Mouse (Mus musculus): ENCODE results near the gene Plek2. TPM values are rescaled to one million over a fixed set of nuclear protein-coding genes. Genes with fewer than 3 reads are reported as not detected.

The Plek2 gene
- polyA plus RNA-seq, 1 experiment: 0.54 TPM

- Histone ChIP-seq H3K4me1 (ENCODE audit: control insufficient read depth, insufficient read depth, insufficient read length) (peaks cover 2% of the 10 kb centered on the region; the same call in 1 of the 2 replicates), H3K27me3 (ENCODE audit: control insufficient read depth, insufficient read depth, low read length) (no peaks in the 10 kb centered on the region), H3K36me3 (ENCODE audit: control insufficient read depth, insufficient read depth, low read length) (no peaks in the 10 kb centered on the region), H3K4me3 (ENCODE audit: extremely low read depth, insufficient read depth, insufficient read length) (no peak overlapping the region), H3K27ac (ENCODE audit: insufficient read depth, low read length) (no peak overlapping the region)
- TF ChIP-seq POLR2A (IDR thresholded peaks at IDR 0.05; ENCODE audit: low read depth, low read length): no peak
- no peak for TF ChIP-seq CTCF (IDR thresholded peaks at IDR 0.05; ENCODE audit: extremely low read depth, insufficient read depth, insufficient read length, insufficient replicate concordance)
- DNase-seq (ENCODE audit: low read depth in 1 of 2, low spot score in 2 of 2): no peak
- 64% methylated on average over 3 of the region's 3 CpGs for WGBS
Measured at GRCm38 (mm10) chr12:78922058-78922457, 15.3 kb upstream of the Plek2 start.

- WGBS: 86% methylated on average over 4 of the region's 4 CpGs
- no peaks in the 10 kb centered on the region for H3K36me3 ChIP-seq (ENCODE audit: control insufficient read depth, insufficient read depth, low read length)
Measured at GRCm38 (mm10) chr12:78921421-78921820, 14.7 kb upstream of the Plek2 start.

GRCm38 (mm10) chr12:78919079-78919712 lies 12.4 kb upstream of the Plek2 start:
- TF ChIP-seq POLR2A (IDR thresholded peaks at IDR 0.05; ENCODE audit: low read depth, low read length) (no peak), CTCF (IDR thresholded peaks at IDR 0.05; ENCODE audit: extremely low read depth, insufficient read depth, insufficient read length, insufficient replicate concordance) (peak; percentile 56; the same call in 1 of the 2 replicates)
- Histone ChIP-seq H3K4me1 (ENCODE audit: control insufficient read depth, insufficient read depth, insufficient read length) (peaks cover 2% of the 10 kb centered on the region; the same call in 1 of the 2 replicates), H3K27me3 (ENCODE audit: control insufficient read depth, insufficient read depth, low read length) (no peaks in the 10 kb centered on the region), H3K36me3 (ENCODE audit: control insufficient read depth, insufficient read depth, low read length) (no peaks in the 10 kb centered on the region), H3K4me3 (ENCODE audit: extremely low read depth, insufficient read depth, insufficient read length) (no peak overlapping the region), H3K27ac (ENCODE audit: insufficient read depth, low read length) (no peak overlapping the region)
- peak; percentile 52 to 76 for DNase-seq (ENCODE audit: low read depth in 1 of 2, low spot score in 2 of 2)
- 24% methylated on average over 16 of the region's 16 CpGs for WGBS

More at GRCm38 (mm10) chr12:78921421-78921820, 14.7 kb upstream of the Plek2 start:
- H3K27ac ChIP-seq (ENCODE audit: insufficient read depth, low read length): no peak overlapping the region
- no peak for TF ChIP-seq POLR2A (IDR thresholded peaks at IDR 0.05; ENCODE audit: low read depth, low read length)
- no peak for TF ChIP-seq CTCF (IDR thresholded peaks at IDR 0.05; ENCODE audit: extremely low read depth, insufficient read depth, insufficient read length, insufficient replicate concordance)
- no peak overlapping the region for H3K4me3 ChIP-seq (ENCODE audit: extremely low read depth, insufficient read depth, insufficient read length)
- no peak for DNase-seq (ENCODE audit: low read depth in 1 of 2, low spot score in 2 of 2)
- H3K27me3 ChIP-seq (ENCODE audit: control insufficient read depth, insufficient read depth, low read length): no peaks in the 10 kb centered on the region
- H3K4me1 ChIP-seq (ENCODE audit: control insufficient read depth, insufficient read depth, insufficient read length): peaks cover 2% of the 10 kb centered on the region; the same call in 1 of the 2 replicates

GRCm38 (mm10) chr12:78918227-78919078 lies 11.7 kb upstream of the Plek2 start:
- TF ChIP-seq CTCF (IDR thresholded peaks at IDR 0.05; ENCODE audit: extremely low read depth, insufficient read depth, insufficient read length, insufficient replicate concordance) (peak; percentile 83; the same call in 1 of the 2 replicates), POLR2A (IDR thresholded peaks at IDR 0.05; ENCODE audit: low read depth, low read length) (no peak)
- H3K4me1 ChIP-seq (ENCODE audit: control insufficient read depth, insufficient read depth, insufficient read length): peaks cover 2% of the 10 kb centered on the region; the same call in 1 of the 2 replicates
- WGBS: 17% methylated on average over 11 of the region's 11 CpGs
- DNase-seq (ENCODE audit: low read depth in 1 of 2, low spot score in 2 of 2): peak; percentile 83
- H3K27ac ChIP-seq (ENCODE audit: insufficient read depth, low read length): no peak overlapping the region
- H3K36me3 ChIP-seq (ENCODE audit: control insufficient read depth, insufficient read depth, low read length): no peaks in the 10 kb centered on the region
- no peaks in the 10 kb centered on the region for H3K27me3 ChIP-seq (ENCODE audit: control insufficient read depth, insufficient read depth, low read length)
- no peak overlapping the region for H3K4me3 ChIP-seq (ENCODE audit: extremely low read depth, insufficient read depth, insufficient read length)

DNA sequence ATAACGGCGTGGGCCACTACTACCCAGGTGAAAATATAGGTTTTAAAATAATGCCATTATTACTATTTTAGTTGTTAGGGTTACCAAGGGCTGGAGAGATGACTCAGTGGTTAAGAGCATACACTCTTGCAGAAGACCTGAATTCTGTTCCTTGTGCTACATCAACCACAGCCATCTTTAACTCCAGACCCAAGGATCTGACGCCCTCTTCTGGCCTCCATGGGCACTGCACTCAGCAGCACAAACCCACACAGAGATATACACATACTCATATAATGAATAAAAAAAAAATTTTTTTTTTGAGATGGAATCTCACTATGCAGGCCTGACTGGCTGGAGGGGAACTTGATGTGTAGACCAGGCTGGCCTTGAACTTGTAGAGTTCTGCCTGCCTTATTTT lies 9.5 kb upstream of the Plek2 start:
- Histone ChIP-seq H3K4me1 (ENCODE audit: control insufficient read depth, insufficient read depth, insufficient read length) (peaks cover 2% of the 10 kb centered on the region; the same call in 1 of the 2 replicates), H3K27me3 (ENCODE audit: control insufficient read depth, insufficient read depth, low read length) (peaks cover 11% of the 10 kb centered on the region), H3K4me3 (ENCODE audit: extremely low read depth, insufficient read depth, insufficient read length) (no peak overlapping the region), H3K27ac (ENCODE audit: insufficient read depth, low read length) (no peak overlapping the region), H3K36me3 (ENCODE audit: control insufficient read depth, insufficient read depth, low read length) (no peaks in the 10 kb centered on the region)
- TF ChIP-seq POLR2A (IDR thresholded peaks at IDR 0.05; ENCODE audit: low read depth, low read length) (no peak), CTCF (IDR thresholded peaks at IDR 0.05; ENCODE audit: extremely low read depth, insufficient read depth, insufficient read length, insufficient replicate concordance) (no peak)
- no peak for DNase-seq (ENCODE audit: low read depth in 1 of 2, low spot score in 2 of 2)
- WGBS: 77% methylated on average over 3 of the region's 3 CpGs

GRCm38 (mm10) chr12:78915561-78915960 lies 8.8 kb upstream of the Plek2 start:
- peaks cover 2% of the 10 kb centered on the region; the same call in 1 of the 2 replicates for H3K4me1 ChIP-seq (ENCODE audit: control insufficient read depth, insufficient read depth, insufficient read length)
- WGBS: 72% methylated on average over 3 of the region's 3 CpGs
- TF ChIP-seq CTCF (IDR thresholded peaks at IDR 0.05; ENCODE audit: extremely low read depth, insufficient read depth, insufficient read length, insufficient replicate concordance): no peak
- no peak for TF ChIP-seq POLR2A (IDR thresholded peaks at IDR 0.05; ENCODE audit: low read depth, low read length)

More at GRCm38 (mm10) chr12:78915561-78915960, 8.8 kb upstream of the Plek2 start:
- Histone ChIP-seq H3K36me3 (ENCODE audit: control insufficient read depth, insufficient read depth, low read length) (no peaks in the 10 kb centered on the region), H3K27ac (ENCODE audit: insufficient read depth, low read length) (no peak overlapping the region), H3K4me3 (ENCODE audit: extremely low read depth, insufficient read depth, insufficient read length) (no peak overlapping the region), H3K27me3 (ENCODE audit: control insufficient read depth, insufficient read depth, low read length) (peaks cover 18% of the 10 kb centered on the region)
- DNase-seq (ENCODE audit: low read depth in 1 of 2, low spot score in 2 of 2): no peak
